Mouse (Mus musculus) adrenal gland, postnatal 14 days (tissue): ENCODE data around the gene Gna12. TPM values are rescaled to one million over a fixed set of nuclear protein-coding genes. Genes with fewer than 3 reads are reported as not detected.

Experiments
- DNase-seq: peaks from one replicate; pipeline ENCODE4 v3.0.0; 2021; ENCODE audit warnings: mixed read lengths
- total RNA-seq: library from RNA; stranded (reverse); gene quantifications from 2 replicates; pipeline ENCODE4 v1.2.3, GENCODE M21; 2021

The Gna12 gene
- total RNA-seq, 1 experiment from 2014 or later = 114 TPM

DNA sequence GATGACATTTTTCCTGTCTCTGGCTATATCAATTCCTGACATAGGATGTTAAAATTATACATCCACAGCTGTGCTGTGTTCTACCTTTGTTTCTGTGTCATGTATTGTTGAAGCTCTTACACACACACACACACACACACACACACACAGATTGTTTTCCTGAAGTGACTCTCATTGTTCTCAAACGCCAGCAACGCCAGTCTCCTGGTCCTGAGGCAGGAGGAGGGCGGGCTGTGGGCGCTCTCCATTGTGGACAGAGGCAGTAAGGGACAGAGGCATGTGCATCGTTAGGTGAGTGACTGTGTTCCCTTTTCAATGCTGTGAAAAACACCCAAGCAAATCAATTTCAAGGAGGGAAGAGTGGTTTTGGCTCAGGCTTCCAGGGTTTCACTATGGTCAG lies 77.0 kb downstream of the Gna12 start:
- no peak for DNase-seq

GRCm38 (mm10) chr5:140752639-140753038 lies 77.6 kb downstream of the Gna12 start:
- no peak for DNase-seq

GRCm38 (mm10) chr5:140752041-140752440 lies 78.2 kb downstream of the Gna12 start:
- no peak for DNase-seq

DNA sequence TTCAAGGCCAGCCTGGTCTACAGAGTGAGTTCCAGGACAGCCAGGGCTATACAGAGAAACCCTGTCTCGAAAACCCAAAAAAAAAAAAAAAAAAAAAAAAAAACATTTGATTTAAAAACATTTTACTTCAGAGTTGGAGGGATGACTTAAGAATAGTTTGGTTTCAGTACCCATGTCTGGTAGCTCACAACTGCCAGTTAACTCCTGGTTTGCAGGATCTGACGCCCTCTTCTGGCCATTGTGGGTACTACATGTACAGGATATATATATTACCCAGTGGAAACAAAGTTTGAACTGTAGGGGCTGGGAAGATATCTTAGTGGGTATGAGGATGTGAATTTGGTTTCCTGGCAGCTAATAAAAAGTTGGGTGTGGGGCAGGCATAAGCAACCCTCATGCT lies 79.3 kb downstream of the Gna12 start:
- peak; percentile 72 for DNase-seq

DNA sequence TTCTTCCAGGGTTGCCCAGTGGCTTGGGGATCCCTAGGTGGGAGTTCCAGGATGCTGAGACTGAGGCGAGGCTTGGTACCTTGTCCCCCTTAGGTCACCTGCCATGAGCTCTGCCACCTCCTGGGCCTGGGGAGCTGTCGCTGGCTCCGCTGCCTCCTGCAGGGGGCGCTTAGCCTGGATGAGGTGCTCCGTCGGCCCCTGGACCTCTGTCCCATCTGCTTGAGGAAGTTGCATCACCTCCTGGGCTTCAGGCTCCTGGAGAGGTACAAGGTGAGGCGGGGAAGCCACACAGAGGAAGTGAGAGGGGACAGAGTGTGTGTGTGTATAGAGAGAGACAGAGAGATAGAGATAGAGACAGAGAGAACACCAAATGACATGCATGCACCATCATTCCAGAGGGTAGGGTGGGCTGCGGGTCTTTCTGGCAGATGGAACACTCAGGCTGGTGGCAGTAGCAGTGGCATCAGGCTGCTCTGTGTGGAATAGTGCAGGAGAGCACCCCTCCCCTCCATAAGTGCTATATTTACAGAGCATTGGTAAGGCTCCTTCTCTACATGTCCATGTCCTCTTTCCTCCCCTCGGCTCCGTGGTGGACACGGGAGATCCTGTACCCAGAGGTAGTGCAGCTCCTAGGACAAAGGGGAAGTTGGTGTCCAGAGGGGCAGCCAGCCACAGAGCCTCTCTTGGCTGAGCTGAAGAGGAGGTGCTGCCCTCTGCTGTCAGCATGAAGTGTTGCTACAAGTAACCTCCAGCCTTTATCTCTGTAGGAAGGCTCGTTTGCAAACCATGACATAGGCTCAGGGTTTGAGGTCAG lies 81.0 kb downstream of the Gna12 start:
- DNase-seq = peak; percentile 85

- DNase-seq = peak; percentile 52
These were observed 81.8 kb downstream of the Gna12 start for GRCm38 (mm10) chr5:140748425-140748824.

- peak; percentile 36 for DNase-seq
These were observed 86.5 kb downstream of the Gna12 start for GRCm38 (mm10) chr5:140743706-140744131.

DNA sequence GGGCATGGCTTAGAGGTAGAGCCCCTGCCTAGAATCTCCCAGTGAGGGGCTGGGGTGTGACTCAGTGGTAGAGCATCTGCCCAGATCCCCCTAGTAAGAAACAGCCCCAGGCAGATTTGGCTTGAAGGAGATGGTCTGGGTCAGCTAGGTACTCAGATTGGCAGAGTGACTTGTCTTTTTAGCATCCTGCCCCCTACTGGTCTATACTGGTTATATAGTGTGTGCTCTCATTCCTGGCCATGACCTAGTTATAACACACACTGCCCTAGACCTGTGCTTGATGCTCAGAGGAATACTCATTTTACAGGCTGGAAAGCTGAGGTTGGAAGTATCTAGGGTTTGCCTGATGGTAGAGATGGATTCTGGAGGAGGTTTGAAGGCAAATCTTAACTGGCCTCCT lies 88.4 kb downstream of the Gna12 start:
- no peak for DNase-seq

- peak; percentile 55 for DNase-seq
These were observed 89.2 kb downstream of the Gna12 start for GRCm38 (mm10) chr5:140741040-140741439.

- no peak for DNase-seq
These were observed 90.4 kb downstream of the Gna12 start for GRCm38 (mm10) chr5:140739813-140740212.

- DNase-seq = no peak
These were observed 94.1 kb downstream of the Gna12 start for GRCm38 (mm10) chr5:140736166-140736565.

DNA sequence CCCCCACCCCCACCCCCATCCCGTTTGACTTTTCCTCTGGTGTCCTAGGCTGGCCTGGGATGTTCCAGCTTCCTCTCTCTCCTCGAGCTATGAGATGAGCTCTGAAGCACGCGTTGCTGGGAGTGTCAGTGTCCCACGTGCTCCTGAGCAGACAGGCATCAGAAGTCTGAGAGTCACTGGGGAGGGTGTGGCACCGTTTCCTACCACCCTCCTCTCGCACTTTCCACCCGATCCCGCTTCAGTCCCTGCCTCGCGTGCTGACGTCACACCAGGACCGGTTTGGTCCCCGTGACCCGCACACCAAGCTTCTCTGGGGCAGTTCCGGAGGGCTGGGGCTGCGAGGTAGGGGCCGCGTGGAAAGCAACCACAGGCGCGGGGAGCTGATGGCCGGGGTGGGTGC lies 94.9 kb downstream of the Gna12 start:
- peak; percentile 59 for DNase-seq

DNA sequence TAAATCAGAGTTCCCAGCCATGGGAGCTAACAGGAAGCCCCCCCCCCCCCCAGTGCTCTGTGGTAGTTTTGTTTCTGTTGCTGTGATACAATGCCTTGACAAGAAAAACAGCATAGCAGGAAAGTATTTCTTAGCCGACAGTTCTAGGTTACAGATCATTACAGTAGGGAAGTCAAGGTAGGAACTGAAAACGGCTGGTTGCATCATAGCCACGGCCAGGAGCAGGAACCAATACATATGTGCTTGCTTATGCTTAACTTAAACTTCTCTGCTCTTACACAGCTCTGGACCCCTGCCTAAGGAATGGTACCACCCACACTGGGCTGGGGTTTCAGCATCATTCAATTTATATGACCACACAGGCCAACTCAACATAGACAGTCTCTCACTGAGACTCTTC lies 96.9 kb downstream of the Gna12 start:
- DNase-seq = no peak

DNA sequence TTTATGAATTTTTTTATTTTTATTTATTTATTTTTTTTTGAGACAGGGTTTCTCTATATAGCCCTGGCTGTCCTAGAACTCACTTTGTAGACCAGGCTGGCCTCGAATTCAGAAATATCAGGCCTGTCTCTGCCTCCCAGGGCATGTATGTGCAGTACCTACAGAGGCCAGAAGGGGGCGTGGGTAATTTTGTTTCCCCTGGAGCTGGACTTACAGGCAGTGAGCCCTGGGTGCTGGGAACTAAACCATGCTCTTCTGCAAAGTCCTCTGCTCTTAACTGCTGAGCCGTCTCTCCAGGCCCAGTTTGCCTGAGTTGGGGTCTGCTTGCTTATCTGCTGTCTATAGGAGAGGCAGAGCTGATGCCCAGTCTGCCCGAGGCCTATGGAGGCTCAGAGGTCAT lies 98.0 kb downstream of the Gna12 start:
- DNase-seq = no peak

DNA sequence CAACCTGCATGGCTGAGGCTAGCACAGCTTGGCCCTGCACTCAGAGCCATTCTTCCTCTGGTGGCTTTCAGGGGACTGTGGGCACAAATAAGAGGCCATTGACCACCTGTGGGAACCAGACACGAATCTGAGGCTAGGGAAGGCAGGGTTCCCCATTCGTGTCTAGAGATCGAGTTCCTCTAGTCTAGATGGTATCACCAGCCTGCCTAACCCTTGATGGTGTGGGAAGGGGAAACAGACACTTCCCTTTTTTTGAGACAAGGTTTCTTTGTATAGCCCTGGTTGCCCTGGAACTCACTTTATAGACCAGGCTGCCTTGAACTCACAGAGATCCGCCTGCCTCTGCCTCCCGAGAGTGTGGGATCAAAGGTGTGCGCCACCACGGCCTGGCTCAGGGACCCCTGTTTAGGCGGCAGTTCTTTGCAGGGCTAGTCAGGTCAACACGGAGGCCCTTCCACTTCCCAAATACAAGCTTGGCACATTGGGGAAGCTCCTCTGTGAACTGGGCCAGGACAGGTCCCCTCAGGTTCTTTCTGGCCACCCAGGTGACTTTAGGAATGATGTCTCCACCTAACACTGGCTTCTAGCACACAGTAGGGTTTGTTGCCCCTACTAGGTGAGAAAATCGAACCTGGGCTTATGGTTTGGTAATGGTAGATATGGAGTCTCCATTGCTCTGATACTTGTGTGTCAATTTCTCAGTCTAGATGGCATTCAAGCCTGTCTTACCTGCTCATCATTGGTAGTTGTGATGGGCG lies 99.0 kb downstream of the Gna12 start:
- no peak for DNase-seq

DNA sequence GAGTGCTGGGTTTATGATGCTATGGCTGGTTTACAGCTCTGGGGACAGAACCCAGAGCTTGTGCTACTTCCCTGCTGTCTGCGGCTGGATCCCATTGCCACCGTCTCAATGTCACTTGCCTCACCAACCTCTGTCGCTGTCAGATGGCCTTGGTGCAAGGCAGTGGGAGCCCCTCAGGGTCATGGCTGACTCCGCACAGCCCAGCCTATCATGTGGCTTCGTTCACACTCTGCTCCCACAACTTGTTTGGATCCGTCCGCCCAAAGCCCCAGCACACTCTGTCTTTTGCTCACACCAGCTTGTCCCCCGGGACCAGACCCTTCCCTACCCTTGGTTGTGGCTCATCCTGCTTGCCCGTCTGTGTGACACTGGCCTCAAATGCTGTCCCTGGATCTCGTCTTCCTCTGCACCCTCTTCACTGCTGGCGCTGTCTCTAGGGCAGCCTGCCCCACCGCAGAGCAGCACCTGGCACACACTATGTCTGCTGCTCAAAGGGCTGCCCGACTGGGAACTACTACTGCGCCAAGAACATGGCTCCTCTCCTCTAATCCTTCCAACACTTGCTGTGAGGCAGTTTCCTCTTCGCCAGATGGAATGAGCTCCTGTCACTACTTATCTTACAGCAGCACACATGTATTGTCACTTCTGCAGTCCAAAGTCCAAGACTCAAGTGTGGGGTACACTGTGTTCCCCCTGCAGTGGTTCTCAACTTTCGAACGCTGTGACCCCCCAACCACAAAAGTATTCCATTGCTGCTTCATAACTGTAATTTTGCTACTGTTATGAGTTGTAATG lies 103.1 kb downstream of the Gna12 start:
- peak; percentile 80 for DNase-seq

GRCm38 (mm10) chr5:140726062-140726839 lies 104.0 kb downstream of the Gna12 start:
- DNase-seq = peak; percentile 35

- no peak for DNase-seq
These were observed 106.4 kb downstream of the Gna12 start, which contains the start of gene Amz1 for GRCm38 (mm10) chr5:140723822-140724221. Amz1 (plus strand) TSS chr5:140724127.

- no peak for DNase-seq
These were observed 108.1 kb downstream of the Gna12 start for GRCm38 (mm10) chr5:140722121-140722520.

DNA sequence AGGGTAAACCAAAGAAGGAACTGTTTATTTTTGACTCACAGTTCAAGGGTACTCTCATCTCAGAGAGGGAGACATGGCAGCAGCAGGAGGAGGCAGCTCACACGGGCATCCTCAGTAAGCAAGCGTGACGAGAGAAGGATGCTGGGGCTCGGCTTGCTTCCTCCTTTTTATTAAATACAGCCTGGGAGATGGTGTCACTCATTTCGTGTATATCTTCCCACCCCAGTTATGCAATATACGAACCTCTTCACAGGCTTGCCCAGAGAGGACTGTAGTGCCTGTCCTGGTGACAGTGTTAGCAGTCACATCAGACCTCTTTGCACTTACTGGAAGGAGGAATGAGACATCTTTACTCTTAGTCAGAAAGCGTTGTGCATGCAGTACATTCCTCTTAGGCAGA lies 109.5 kb downstream of the Gna12 start:
- no peak for DNase-seq

DNA sequence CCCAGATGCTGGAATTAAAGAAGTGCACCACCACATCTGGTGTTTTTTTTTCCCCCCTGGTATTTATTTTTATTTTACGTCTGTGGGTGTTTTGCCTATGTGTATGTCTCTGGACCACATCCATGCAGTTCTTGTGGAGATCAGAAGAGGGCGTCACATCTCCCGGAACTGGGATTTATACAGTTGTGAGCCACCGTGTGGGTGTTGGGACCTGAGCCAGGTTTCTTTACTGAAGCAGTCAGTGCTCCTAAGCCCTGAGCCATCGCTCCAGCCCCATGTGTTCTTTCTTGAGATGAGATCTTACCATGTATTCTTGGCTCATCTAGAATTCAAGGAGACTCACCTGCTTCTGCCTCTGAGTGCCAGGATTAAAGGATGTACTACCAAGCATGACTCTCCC lies 119.2 kb downstream of the Gna12 start:
- DNase-seq = no peak

DNA sequence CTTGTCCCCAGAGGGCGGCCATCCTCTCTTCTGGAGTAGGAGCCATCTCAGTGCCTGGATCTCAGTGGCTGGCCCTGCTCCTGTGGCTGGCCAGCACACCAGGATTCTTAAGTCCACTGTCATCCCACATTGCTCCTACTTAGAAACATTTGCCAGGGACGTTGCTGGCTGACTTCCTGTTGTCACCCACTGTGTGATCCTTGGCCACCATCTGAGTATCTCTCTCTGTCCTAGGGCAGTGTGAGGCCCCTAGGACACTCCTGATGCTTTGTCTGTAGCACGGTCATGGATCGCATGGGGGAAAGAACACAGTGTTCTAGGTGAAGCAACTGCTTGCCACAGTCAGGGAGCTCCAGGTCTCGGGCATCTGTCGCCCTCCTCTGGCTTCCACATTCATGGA lies 119.9 kb downstream of the Gna12 start:
- DNase-seq = no peak
